Mouse (Mus musculus) left cerebral cortex, adult 9 months (tissue): ENCODE measurements at regions not wholly inside any gene's neighbourhood (a gene's known extent, or its start where the extent isn't known, plus 50 kb on each side); places are given as distances from the start of the nearest gene placed in this dataset.

Source experiments
- DNase-seq, 2 experiments: peaks; one replicate each; pipeline ENCODE4 v3.0.0; 2022; ENCODE audit warnings: low spot score in 2 of 2

DNA sequence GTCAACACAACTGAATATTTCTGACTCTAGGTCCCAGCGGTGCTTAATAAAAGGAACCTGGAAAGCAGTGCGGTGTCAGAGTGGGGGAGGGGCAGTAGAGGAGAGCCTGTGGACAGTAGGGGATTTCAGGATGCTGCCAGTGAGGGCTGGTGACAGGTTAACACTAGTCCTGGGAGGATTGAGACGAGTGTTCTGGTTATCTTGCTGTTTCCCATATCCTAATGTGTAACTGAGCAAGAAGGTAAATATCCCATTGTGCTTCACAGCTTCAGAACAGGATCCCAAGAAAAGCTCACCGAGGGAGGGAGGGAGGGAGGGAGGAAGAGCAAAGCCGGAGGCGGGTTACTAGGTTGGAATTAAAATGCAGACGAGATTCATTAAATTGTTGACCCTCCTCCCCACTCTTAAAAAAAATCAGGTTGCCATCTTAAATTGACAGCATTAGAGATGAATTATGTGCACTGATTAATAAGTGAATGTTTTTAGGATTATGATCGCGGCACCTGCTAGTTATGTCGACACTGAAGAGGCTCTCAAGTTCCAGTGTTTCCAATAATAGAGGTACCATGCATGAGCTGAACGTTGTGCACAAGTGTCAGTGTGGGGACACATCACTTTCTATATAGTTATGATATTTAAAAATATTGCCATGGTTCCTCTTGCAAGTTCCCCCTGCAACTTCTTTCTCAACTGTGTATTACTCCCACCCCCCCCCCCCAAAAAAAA lies 1053.3 kb downstream of the 5730522E02Rik start:
- DNase-seq = no peak

DNA sequence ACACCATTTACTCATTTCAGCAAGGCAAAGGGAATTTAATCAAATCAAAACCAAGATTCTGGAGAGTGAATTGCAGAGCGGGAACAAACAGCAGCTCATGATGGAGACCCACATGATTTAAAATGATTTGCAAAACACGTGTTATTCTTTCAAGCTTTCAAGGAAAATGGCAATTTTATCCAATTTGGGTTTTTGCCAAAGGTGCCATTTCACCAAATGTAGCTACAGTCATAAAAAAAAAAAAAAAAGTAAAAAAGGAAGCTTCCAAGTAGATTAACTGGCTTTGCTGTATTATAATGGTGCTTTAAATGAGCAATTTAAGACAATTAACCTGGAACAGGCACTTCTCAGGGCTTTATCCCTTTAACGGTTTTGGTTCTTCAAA lies 1052.7 kb downstream of the 5730522E02Rik start:
- no peak for DNase-seq

DNA sequence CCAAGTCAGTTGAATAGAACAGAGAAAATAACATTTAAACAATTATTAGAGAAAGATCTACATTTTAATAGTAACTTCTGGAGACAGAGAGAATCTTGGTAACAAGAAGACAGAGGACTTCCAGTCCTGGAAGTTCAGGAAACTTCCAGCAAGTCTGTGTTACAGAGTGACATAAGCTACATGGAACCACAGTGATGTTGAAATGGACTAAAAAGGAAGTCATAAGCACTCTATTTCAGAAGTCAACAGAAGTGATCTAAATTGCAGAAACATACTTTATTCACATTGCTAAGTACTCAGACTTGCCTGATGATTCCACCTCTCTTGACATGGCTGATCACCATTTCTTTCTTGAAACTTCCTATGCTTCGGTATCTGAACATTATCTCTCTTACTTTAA lies 1051.7 kb downstream of the 5730522E02Rik start:
- no peak for DNase-seq

DNA sequence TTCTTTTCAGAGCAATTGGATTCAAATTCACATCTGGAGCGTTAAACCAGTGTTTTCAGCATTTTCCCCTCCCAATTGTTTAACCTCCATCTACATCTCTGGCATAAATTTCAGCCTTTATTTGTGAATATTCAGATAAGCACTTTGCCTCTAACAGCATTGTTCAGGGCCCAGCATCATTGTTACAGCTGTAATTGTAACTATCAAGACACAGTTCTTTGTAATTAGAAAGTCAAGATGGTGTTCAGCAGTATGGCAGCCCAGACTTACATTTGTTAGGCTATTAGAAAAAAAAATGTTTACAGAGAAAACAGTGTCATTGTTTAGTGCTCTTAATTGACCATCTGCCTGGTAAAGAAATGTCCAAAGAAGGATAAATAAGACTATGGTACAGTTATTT lies 1042.6 kb downstream of the 5730522E02Rik start:
- DNase-seq = peak in 1 of 2 experiments; percentile 35

DNA sequence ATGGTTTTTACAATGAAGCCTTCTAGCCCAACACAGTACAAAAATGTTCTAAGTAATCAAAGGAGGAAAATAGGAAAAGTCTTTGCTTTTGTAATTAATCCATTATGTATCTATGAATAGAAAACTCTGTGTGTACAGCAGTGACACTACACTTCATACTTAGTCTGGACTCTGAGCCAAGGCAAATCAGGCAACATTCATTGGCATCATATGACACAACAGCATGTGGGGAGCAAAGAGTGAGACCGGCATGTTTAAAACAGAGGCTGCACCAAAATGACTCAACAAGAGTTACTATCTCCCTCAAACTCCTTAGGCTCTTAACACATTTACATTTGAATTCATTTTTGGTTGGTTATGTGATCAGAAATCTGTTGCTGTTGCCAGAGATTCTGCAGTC lies 1039.5 kb downstream of the 5730522E02Rik start:
- no peak for DNase-seq
